Mouse (Mus musculus) limb, embryonic 13.5 days (tissue): ENCODE data around the gene Lyg2. TPM values are rescaled to one million over a fixed set of nuclear protein-coding genes. Genes with fewer than 3 reads are reported as not detected.
A peak's percentile ranks its signal among the peaks of the same experiment; 100 is the strongest.

Source experiments
- ATAC-seq: fragments of 200-750 bp; cut with Nextera tagmentation; 2 replicates; pipeline ENCODE4 v1.8.0; 2017; ENCODE audit warnings: low read depth, moderate number of reproducible peaks, moderate TSS enrichment; ENCODE audit not compliant: low FRiP score
- H3K27ac ChIP-seq: fragments of 300-500 bp; sonication (generic); 2 replicates; pipeline ENCODE4 v1.5.1; 2015; ENCODE audit warnings: inconsistent platforms, mild to moderate bottlenecking, moderate library complexity
- H3K27me3 ChIP-seq: fragments of 300-500 bp; sonication (generic); 2 replicates; pipeline ENCODE4 v1.6.1; 2015; ENCODE audit warnings: mild to moderate bottlenecking, inconsistent platforms
- H3K36me3 ChIP-seq: fragments of 300-500 bp; sonication (generic); 2 replicates; pipeline ENCODE4 v1.6.1; 2015; ENCODE audit warnings: inconsistent platforms, mild to moderate bottlenecking, moderate library complexity
- H3K4me1 ChIP-seq: fragments of 300-500 bp; sonication (generic); 2 replicates; pipeline ENCODE4 v1.6.1; 2015; ENCODE audit warnings: inconsistent platforms
- H3K4me2 ChIP-seq: fragments of 300-500 bp; sonication (generic); replicated peaks from 2 replicates; pipeline ENCODE4 v1.6.1; 2015; ENCODE audit warnings: inconsistent platforms, mild to moderate bottlenecking, moderate library complexity
- H3K4me3 ChIP-seq: fragments of 300-500 bp; sonication (generic); 2 replicates; pipeline ENCODE4 v1.5.1; 2015; ENCODE audit warnings: moderate library complexity, mild to moderate bottlenecking, inconsistent platforms
- H3K9ac ChIP-seq: fragments of 300-500 bp; sonication (generic); 2 replicates; pipeline ENCODE4 v1.6.1; 2015; ENCODE audit warnings: mild to moderate bottlenecking, inconsistent platforms
- H3K9me3 ChIP-seq: fragments of 300-500 bp; sonication (generic); 2 replicates; pipeline ENCODE4 v1.6.1; 2016; ENCODE audit warnings: inconsistent platforms
- WGBS: fragments of 180-500 bp; shearing (Covaris S2); methylation state at CpG from one replicate; pipeline ENCODE4 v1.1.7; 2015; 5-methylcytosine and 5-hydroxymethylcytosine counted together
- polyA plus RNA-seq: library from polyadenylated mRNA; unstranded; fragments of >200 nt; fragmentation: Nextera tagmentation; extraction: Ambion mirVana; gene quantifications from 2 replicates; pipeline ENCODE4 v1.2.1, GENCODE M21; 2015

Gene Lyg2
- polyA plus RNA-seq, 1 experiment from 2014 or later: not detected

GRCm38 (mm10) chr1:37917666-37918065 lies 1.4 kb upstream of the Lyg2 start:
- Histone ChIP-seq H3K4me1 (no peaks in the 10 kb centered on the region), H3K27ac (no peak overlapping the region), H3K9me3 (no peaks in the 10 kb centered on the region), H3K9ac (no peak overlapping the region), H3K4me3 (no peak overlapping the region), H3K27me3 (peaks cover 5% of the 10 kb centered on the region), H3K36me3 (no peaks in the 10 kb centered on the region), H3K4me2 (no peak overlapping the region)
- no peak for ATAC-seq
- WGBS: 57% methylated on average over 13 of the region's 13 CpGs

GRCm38 (mm10) chr1:37912751-37913150 lies 3.5 kb downstream of the Lyg2 start:
- Histone ChIP-seq H3K36me3 (no peaks in the 10 kb centered on the region), H3K4me1 (no peaks in the 10 kb centered on the region), H3K4me3 (no peak overlapping the region), H3K9me3 (no peaks in the 10 kb centered on the region), H3K27ac (no peak overlapping the region), H3K9ac (no peak overlapping the region), H3K4me2 (no peak overlapping the region), H3K27me3 (peaks cover 5% of the 10 kb centered on the region)
- ATAC-seq: no peak
- WGBS: 83% methylated on average over 2 of the region's 2 CpGs

GRCm38 (mm10) chr1:37903178-37903577 lies 13.1 kb downstream of the Lyg2 start:
- no peak for ATAC-seq
- no peaks in the 10 kb centered on the region for H3K4me1 ChIP-seq
- no peaks in the 10 kb centered on the region for H3K27me3 ChIP-seq
- no peak overlapping the region for H3K4me3 ChIP-seq
- H3K9ac ChIP-seq: no peak overlapping the region
- peaks cover 24% of the 10 kb centered on the region for H3K36me3 ChIP-seq
- no peak overlapping the region for H3K4me2 ChIP-seq
- H3K9me3 ChIP-seq: no peaks in the 10 kb centered on the region
- WGBS: 38% methylated on average over 6 of the region's 6 CpGs
- no peak overlapping the region for H3K27ac ChIP-seq

- Histone ChIP-seq H3K9ac (no peak overlapping the region), H3K4me1 (no peaks in the 10 kb centered on the region), H3K4me2 (no peak overlapping the region), H3K27me3 (no peaks in the 10 kb centered on the region), H3K36me3 (peaks cover 50% of the 10 kb centered on the region), H3K9me3 (no peaks in the 10 kb centered on the region), H3K4me3 (no peak overlapping the region), H3K27ac (no peak overlapping the region)
- WGBS: 43% methylated on average over 6 of the region's 6 CpGs
- no peak for ATAC-seq
Measured at GRCm38 (mm10) chr1:37900288-37900687, 16.0 kb downstream of the Lyg2 start.

GRCm38 (mm10) chr1:37899816-37900215 lies 16.5 kb downstream of the Lyg2 start:
- H3K4me3 ChIP-seq: no peak overlapping the region
- no peak overlapping the region for H3K27ac ChIP-seq
- no peaks in the 10 kb centered on the region for H3K9me3 ChIP-seq
- no peak overlapping the region for H3K9ac ChIP-seq
- H3K27me3 ChIP-seq: no peaks in the 10 kb centered on the region
- H3K36me3 ChIP-seq: peaks cover 54% of the 10 kb centered on the region
- WGBS: 75% methylated on average over 4 of the region's 4 CpGs
- no peaks in the 10 kb centered on the region for H3K4me1 ChIP-seq
- no peak overlapping the region for H3K4me2 ChIP-seq
- no peak for ATAC-seq

GRCm38 (mm10) chr1:37894606-37895005 lies 21.7 kb downstream of the Lyg2 start:
- Histone ChIP-seq H3K4me1 (peaks cover 13% of the 10 kb centered on the region), H3K9me3 (no peaks in the 10 kb centered on the region), H3K27me3 (no peaks in the 10 kb centered on the region), H3K36me3 (peaks cover 57% of the 10 kb centered on the region), H3K27ac (no peak overlapping the region), H3K4me3 (no peak overlapping the region), H3K9ac (no peak overlapping the region), H3K4me2 (no peak overlapping the region)
- ATAC-seq: no peak

- H3K4me2 ChIP-seq: peak overlapping the region; percentile 89
- H3K4me3 ChIP-seq: peak overlapping the region; percentile 69
- ATAC-seq: no peak
- WGBS: 70% methylated on average over 3 of the region's 3 CpGs
- no peaks in the 10 kb centered on the region for H3K9me3 ChIP-seq
- peaks cover 19% of the 10 kb centered on the region for H3K4me1 ChIP-seq
- H3K27ac ChIP-seq: no peak overlapping the region
- H3K36me3 ChIP-seq: peaks cover 28% of the 10 kb centered on the region
- peak overlapping the region; percentile 75; the same call in 1 of the 2 replicates for H3K9ac ChIP-seq
- H3K27me3 ChIP-seq: no peaks in the 10 kb centered on the region
Measured at GRCm38 (mm10) chr1:37891400-37891799, 24.9 kb downstream of the Lyg2 start.

- Histone ChIP-seq H3K36me3 (peaks cover 16% of the 10 kb centered on the region), H3K27me3 (no peaks in the 10 kb centered on the region), H3K4me3 (peak within 1 kb of the TSS; percentile 69), H3K9ac (peak within 1 kb of the TSS; percentile 75), H3K27ac (peak within 1 kb of the TSS; percentile 61), H3K9me3 (no peaks in the 10 kb centered on the region), H3K4me1 (peaks cover 19% of the 10 kb centered on the region), H3K4me2 (peak within 1 kb of the TSS; percentile 89)
- peak; percentile 92 for ATAC-seq
- WGBS: under 1% methylated on average over 41 of the region's 41 CpGs
Measured at GRCm38 (mm10) chr1:37890025-37890652, 26.2 kb downstream of the Lyg2 start, which contains the start of the genes Mitd1 and Mrpl30. TSS of gene Mitd1 (minus strand) at chr1:37890411. TSS of gene Mrpl30 (plus strand) at chr1:37890477.

GRCm38 (mm10) chr1:37889206-37889605 lies 27.1 kb downstream of the Lyg2 start:
- peaks cover 19% of the 10 kb centered on the region for H3K4me1 ChIP-seq
- 77% methylated on average over 7 of the region's 7 CpGs for WGBS
- peak overlapping the region; percentile 89 for H3K4me2 ChIP-seq
- H3K9me3 ChIP-seq: no peaks in the 10 kb centered on the region
- no peak overlapping the region for H3K27ac ChIP-seq
- ATAC-seq: no peak
- peak overlapping the region; percentile 75 for H3K9ac ChIP-seq
- peak overlapping the region; percentile 69 for H3K4me3 ChIP-seq
- H3K27me3 ChIP-seq: no peaks in the 10 kb centered on the region
- H3K36me3 ChIP-seq: peaks cover 13% of the 10 kb centered on the region

GRCm38 (mm10) chr1:37884451-37884850 lies 31.8 kb downstream of the Lyg2 start:
- no peak overlapping the region for H3K27ac ChIP-seq
- no peak overlapping the region for H3K4me2 ChIP-seq
- H3K9me3 ChIP-seq: no peaks in the 10 kb centered on the region
- no peak overlapping the region for H3K9ac ChIP-seq
- ATAC-seq: no peak
- 75% methylated on average over 4 of the region's 4 CpGs for WGBS
- no peaks in the 10 kb centered on the region for H3K27me3 ChIP-seq
- H3K4me3 ChIP-seq: no peak overlapping the region
- peaks cover 5% of the 10 kb centered on the region for H3K4me1 ChIP-seq
- peaks cover 48% of the 10 kb centered on the region for H3K36me3 ChIP-seq

GRCm38 (mm10) chr1:37883411-37883810 lies 32.9 kb downstream of the Lyg2 start:
- Histone ChIP-seq H3K4me3 (no peak overlapping the region), H3K27ac (no peak overlapping the region), H3K27me3 (no peaks in the 10 kb centered on the region), H3K36me3 (peaks cover 59% of the 10 kb centered on the region), H3K9ac (no peak overlapping the region), H3K4me1 (no peaks in the 10 kb centered on the region), H3K9me3 (no peaks in the 10 kb centered on the region), H3K4me2 (no peak overlapping the region)
- 94% methylated on average over 4 of the region's 4 CpGs for WGBS
- ATAC-seq: no peak

- WGBS: 95% methylated on average over 13 of the region's 13 CpGs
- Histone ChIP-seq H3K9ac (no peak overlapping the region), H3K4me3 (no peak overlapping the region), H3K36me3 (peaks cover 77% of the 10 kb centered on the region), H3K4me2 (no peak overlapping the region), H3K4me1 (peaks cover 3% of the 10 kb centered on the region; the same call in 1 of the 2 replicates), H3K9me3 (peaks cover 10% of the 10 kb centered on the region), H3K27me3 (no peaks in the 10 kb centered on the region), H3K27ac (no peak overlapping the region)
- no peak for ATAC-seq
Measured at GRCm38 (mm10) chr1:37877736-37878460, 38.4 kb downstream of the Lyg2 start.
